Mouse (Mus musculus) thymus, postnatal 4 days (tissue): ENCODE measurements around the gene Clmp.

Source experiments
- DNase-seq: peaks from one replicate; pipeline ENCODE4 v3.0.0; 2021

Gene Clmp

GRCm38 (mm10) chr9:40685801-40686420 is at the start of gene Clmp:
TSS of gene Clmp (plus strand) at chr9:40685962.
- peak; percentile 10 for DNase-seq

- peak; percentile 71 for DNase-seq
These were observed 49.7 kb upstream of the Clmp start for GRCm38 (mm10) chr9:40636054-40636453.

GRCm38 (mm10) chr9:40637705-40638393 is 47.9 kb upstream of the Clmp start:
- no peak for DNase-seq

- peak; percentile 41 for DNase-seq
These were observed 47.2 kb upstream of the Clmp start for GRCm38 (mm10) chr9:40638394-40639049.

- no peak for DNase-seq
These were observed 46.1 kb upstream of the Clmp start for GRCm38 (mm10) chr9:40639536-40640187.

- no peak for DNase-seq
These were observed 44.4 kb upstream of the Clmp start for GRCm38 (mm10) chr9:40641318-40641717.

- no peak for DNase-seq
These were observed 43.1 kb upstream of the Clmp start for GRCm38 (mm10) chr9:40642470-40643220.

GRCm38 (mm10) chr9:40649444-40649843 is 36.3 kb upstream of the Clmp start:
- DNase-seq: no peak

GRCm38 (mm10) chr9:40649983-40650382 is 35.8 kb upstream of the Clmp start:
- DNase-seq: no peak

- DNase-seq: no peak
These were observed 34.4 kb upstream of the Clmp start for GRCm38 (mm10) chr9:40651239-40651859.

GRCm38 (mm10) chr9:40652757-40653156 is 33.0 kb upstream of the Clmp start:
- no peak for DNase-seq

GRCm38 (mm10) chr9:40666190-40666803 is 19.5 kb upstream of the Clmp start:
- DNase-seq: no peak

- DNase-seq: no peak
These were observed 15.4 kb upstream of the Clmp start, which contains the start of gene Gm21915 for GRCm38 (mm10) chr9:40670313-40670712. TSS of gene Gm21915 (plus strand) at chr9:40670613.

GRCm38 (mm10) chr9:40671323-40671930 is 14.3 kb upstream of the Clmp start:
- no peak for DNase-seq

- DNase-seq: no peak
These were observed 10.4 kb upstream of the Clmp start for GRCm38 (mm10) chr9:40675203-40675958.

- DNase-seq: no peak
These were observed 7.1 kb upstream of the Clmp start for GRCm38 (mm10) chr9:40678653-40679052.

GRCm38 (mm10) chr9:40686421-40686899 is 698 bp downstream of the Clmp start:
- no peak for DNase-seq

GRCm38 (mm10) chr9:40687053-40687452 is 1.3 kb downstream of the Clmp start:
- no peak for DNase-seq

GRCm38 (mm10) chr9:40687553-40687952 is 1.8 kb downstream of the Clmp start:
- no peak for DNase-seq

GRCm38 (mm10) chr9:40690511-40690910 is 4.7 kb downstream of the Clmp start:
- DNase-seq: no peak
